Mouse (Mus musculus): Measurements from ENCODE around the gene Dld. TPM values are rescaled to one million over a fixed set of nuclear protein-coding genes. Genes with fewer than 3 reads are reported as not detected.

Gene Dld
- total and polyA plus RNA-seq, 3 experiments = 112 to 229 (median 131) TPM

GRCm38 (mm10) chr12:31307011-31307410, 44.2 kb downstream of the Dld start:
- TF ChIP-seq MAX (IDR thresholded peaks at IDR 0.05; ENCODE audit: low read length) = no peak
- TF ChIP-seq USF1 (IDR thresholded peaks at IDR 0.05; ENCODE audit: low read depth, low read length) = no peak
- TF ChIP-seq CHD2 (IDR thresholded peaks at IDR 0.05; ENCODE audit: low read length) = no peak
- TF ChIP-seq ZMIZ1 (IDR thresholded peaks at IDR 0.05; ENCODE audit: low read depth, low read length) = no peak
- TF ChIP-seq GATA1 (IDR thresholded peaks at IDR 0.05; ENCODE audit: low read depth, low read length) = no peak
- TF ChIP-seq MYC (IDR thresholded peaks at IDR 0.05; ENCODE audit: low read depth, low read length) = no peak
- no peak for TF ChIP-seq GABPA (IDR thresholded peaks at IDR 0.05; ENCODE audit: low read depth, low read length)
- no peak for TF ChIP-seq KAT2A (conservative IDR thresholded peaks at IDR 0.05; ENCODE audit: low read depth, low read length)
- no peak for TF ChIP-seq SIN3A (IDR thresholded peaks at IDR 0.05; ENCODE audit: low read length)
- TF ChIP-seq BHLHE40 (IDR thresholded peaks at IDR 0.05; ENCODE audit: borderline replicate concordance, low read depth, low read length) = no peak
- TF ChIP-seq POLR2AphosphoS2 (IDR thresholded peaks at IDR 0.05; ENCODE audit: low read length) = no peak
- TF ChIP-seq USF2 (IDR thresholded peaks at IDR 0.05; ENCODE audit: borderline replicate concordance in 1 of 2, insufficient read depth in 1 of 2, low read depth in 1 of 2, low read length in 2 of 2) = no peak
- TF ChIP-seq TCF12 (IDR thresholded peaks at IDR 0.05; ENCODE audit: low read depth, low read length) = no peak
- TF ChIP-seq ELF1 (IDR thresholded peaks at IDR 0.05; ENCODE audit: low read depth, low read length) = no peak
- no peak for TF ChIP-seq ETS1 (IDR thresholded peaks at IDR 0.05; ENCODE audit: low read depth, low read length)
- no peak for TF ChIP-seq ZC3H11A (IDR thresholded peaks at IDR 0.05; ENCODE audit: low read depth, low read length)
- H3K9me3 ChIP-seq (replicated peaks; ENCODE audit: insufficient read depth, low read length) = no peaks in the 10 kb centered on the region
- no peak overlapping the region for H3K4me3 ChIP-seq (ENCODE audit: control insufficient read depth in 1 of 2, insufficient read depth in 1 of 2, low read depth in 2 of 2, low read length in 2 of 2)
- no peak for DNase-seq (ENCODE audit: low read depth, low spot score)
- no peaks in the 10 kb centered on the region; a peak in 1 of 4 replicates for H3K36me3 ChIP-seq (ENCODE audit: control insufficient read depth in 1 of 2, insufficient read depth in 2 of 2, low read length in 2 of 2)
- H3K79me2 ChIP-seq (ENCODE audit: control insufficient read depth, insufficient read depth, low read length, poor library complexity) = no peaks in the 10 kb centered on the region
- no peak overlapping the region for H3K27ac ChIP-seq (ENCODE audit: control insufficient read depth, low read depth, low read length)
- peaks cover 0 to 5% of the 10 kb centered on the region in 2 experiments; a peak in 1 of 4 replicates for H3K4me1 ChIP-seq (ENCODE audit: control insufficient read depth in 1 of 2, insufficient read depth in 2 of 2, low read length in 2 of 2)
- H3K27me3 ChIP-seq (ENCODE audit: control insufficient read depth in 1 of 2, insufficient read depth in 2 of 2, low read length in 2 of 2) = no peaks in the 10 kb centered on the region
- H3K9ac ChIP-seq (ENCODE audit: control insufficient read depth, low read depth, low read length, poor library complexity, severe bottlenecking) = no peak overlapping the region

- no peaks in the 10 kb centered on the region for H3K9me3 ChIP-seq (replicated peaks; ENCODE audit: insufficient read depth, low read length)
- no peaks in the 10 kb centered on the region for H3K79me2 ChIP-seq (ENCODE audit: control insufficient read depth, insufficient read depth, low read length, poor library complexity)
- no peaks in the 10 kb centered on the region for H3K36me3 ChIP-seq (ENCODE audit: control insufficient read depth in 1 of 2, insufficient read depth in 2 of 2, low read length in 2 of 2)
- DNase-seq (ENCODE audit: low read depth, low spot score) = no peak
- H3K4me3 ChIP-seq (ENCODE audit: control insufficient read depth in 1 of 2, insufficient read depth in 1 of 2, low read depth in 2 of 2, low read length in 2 of 2) = no peak overlapping the region
- H3K9ac ChIP-seq (ENCODE audit: control insufficient read depth, low read depth, low read length, poor library complexity, severe bottlenecking) = no peak overlapping the region
- no peak overlapping the region for H3K27ac ChIP-seq (ENCODE audit: control insufficient read depth, low read depth, low read length)
- no peaks in the 10 kb centered on the region for H3K27me3 ChIP-seq (ENCODE audit: control insufficient read depth in 1 of 2, insufficient read depth in 2 of 2, low read length in 2 of 2)
- no peak for TF ChIP-seq ELF1 (IDR thresholded peaks at IDR 0.05; ENCODE audit: low read depth, low read length)
- no peak for TF ChIP-seq MXI1 (IDR thresholded peaks at IDR 0.05; ENCODE audit: low read depth, low read length)
- TF ChIP-seq E2F4 (IDR thresholded peaks at IDR 0.05; ENCODE audit: borderline replicate concordance, low read depth, low read length) = no peak
- no peak for TF ChIP-seq MEF2A (IDR thresholded peaks at IDR 0.05; ENCODE audit: extremely low read depth, insufficient replicate concordance, low read depth, low read length, poor library complexity, severe bottlenecking)
- TF ChIP-seq MAX (IDR thresholded peaks at IDR 0.05; ENCODE audit: low read length) = no peak
- no peak for TF ChIP-seq CHD1 (IDR thresholded peaks at IDR 0.05; ENCODE audit: low read depth, low read length)
- TF ChIP-seq POLR2AphosphoS2 (IDR thresholded peaks at IDR 0.05; ENCODE audit: low read length) = no peak
- no peaks in the 10 kb centered on the region for H3K4me1 ChIP-seq (ENCODE audit: control insufficient read depth in 1 of 2, insufficient read depth in 2 of 2, low read length in 2 of 2)
Observed at GRCm38 (mm10) chr12:31306075-31306675, 45.1 kb downstream of the Dld start.
